Mouse (Mus musculus) hindbrain, embryonic 13.5 days (tissue): ENCODE measurements at regions not wholly inside any gene's neighbourhood (a gene's known extent, or its start where the extent isn't known, plus 50 kb on each side); places are given as distances from the start of the nearest gene placed in this dataset.
A peak's percentile ranks its signal among the peaks of the same experiment; 100 is the strongest.

Experiments
- ATAC-seq: fragments of 200-750 bp; cut with Nextera tagmentation; 2 replicates; pipeline ENCODE4 v1.8.0; 2017; ENCODE audit warnings: moderate TSS enrichment; ENCODE audit not compliant: low FRiP score
- H3K27ac ChIP-seq: fragments of 300-500 bp; sonication (generic); 2 replicates; pipeline ENCODE4 v1.5.1; 2015; ENCODE audit warnings: inconsistent platforms, mild to moderate bottlenecking, moderate library complexity
- H3K27me3 ChIP-seq: fragments of 300-500 bp; sonication (generic); 2 replicates; pipeline ENCODE4 v1.6.1; 2015; ENCODE audit warnings: mild to moderate bottlenecking, inconsistent platforms
- H3K36me3 ChIP-seq: fragments of 300-500 bp; sonication (generic); 2 replicates; pipeline ENCODE4 v1.6.1; 2015; ENCODE audit warnings: mild to moderate bottlenecking, inconsistent platforms
- H3K4me1 ChIP-seq: fragments of 300-500 bp; sonication (generic); replicated peaks from 2 replicates; pipeline ENCODE4 v1.6.1; 2015; ENCODE audit warnings: inconsistent platforms
- H3K4me2 ChIP-seq: fragments of 300-500 bp; sonication (generic); 2 replicates; pipeline ENCODE4 v1.6.1; 2015; ENCODE audit warnings: inconsistent platforms, mild to moderate bottlenecking, moderate library complexity
- H3K4me3 ChIP-seq: fragments of 300-500 bp; sonication (generic); 2 replicates; pipeline ENCODE4 v1.5.1; 2015; ENCODE audit warnings: mild to moderate bottlenecking, inconsistent platforms
- H3K9ac ChIP-seq: fragments of 300-500 bp; sonication (generic); 2 replicates; pipeline ENCODE4 v1.6.1; 2015; ENCODE audit warnings: mild to moderate bottlenecking, inconsistent platforms
- H3K9me3 ChIP-seq: fragments of 300-500 bp; sonication (generic); 2 replicates; pipeline ENCODE4 v1.6.1; 2016; ENCODE audit warnings: inconsistent platforms
- WGBS: fragments of 180-500 bp; shearing (Covaris S2); methylation state at CpG from one replicate; pipeline ENCODE4 v1.1.7; 2015; 5-methylcytosine and 5-hydroxymethylcytosine counted together

DNA sequence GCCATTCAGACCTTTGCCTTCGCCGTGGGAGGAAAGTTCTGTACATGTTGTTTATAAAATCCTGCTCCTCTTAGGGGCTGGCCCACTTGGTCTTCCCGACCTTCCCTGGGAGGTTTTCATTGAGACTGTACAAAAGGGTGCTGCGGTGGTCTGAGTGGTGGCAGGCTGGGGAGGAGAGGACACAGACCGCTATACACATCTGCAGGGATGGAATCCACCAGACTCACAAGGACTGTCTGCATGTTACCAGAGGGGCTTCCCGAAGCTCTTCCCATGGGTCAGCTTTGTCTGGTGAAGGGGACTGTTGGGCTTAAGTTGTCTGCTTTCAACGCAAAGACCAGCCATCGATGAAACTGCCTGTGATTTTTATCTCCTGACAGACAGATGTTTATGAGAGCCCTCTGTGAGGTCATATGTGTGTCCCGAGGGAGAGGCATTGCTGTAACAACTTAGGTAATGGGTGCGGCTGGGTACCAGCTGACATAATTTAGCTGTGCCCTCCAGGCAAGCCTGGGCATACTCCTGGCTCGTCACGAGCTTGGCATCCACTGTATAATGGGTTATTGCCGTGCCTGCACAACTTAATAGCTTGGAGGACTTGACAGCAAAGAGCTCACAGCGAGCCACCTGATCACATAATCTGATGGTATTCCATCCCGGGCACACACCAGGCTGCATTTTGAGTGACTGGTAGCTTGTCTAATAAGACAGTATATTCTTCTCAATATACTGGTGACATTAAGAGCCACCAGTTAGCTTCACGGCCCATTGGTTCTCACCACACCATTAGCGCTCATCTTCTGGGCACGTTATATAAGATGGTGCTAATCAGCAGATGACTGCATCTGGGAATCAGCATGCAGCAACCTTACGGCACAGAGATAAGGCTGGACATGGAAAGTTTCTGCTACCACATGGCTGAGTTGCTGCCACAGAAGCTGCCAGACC lies 128.7 kb downstream of the Ptger3 start:
- peak; percentile 78 for ATAC-seq
- H3K4me1 ChIP-seq: 0 out of 2 replicates have a peak, but pooled peaks cover 6% of the 10 kb centered on the region
- H3K36me3 ChIP-seq: no peaks in the 10 kb centered on the region
- H3K9me3 ChIP-seq: no peaks in the 10 kb centered on the region
- no peak overlapping the region for H3K4me3 ChIP-seq
- H3K4me2 ChIP-seq: no peak overlapping the region
- H3K27me3 ChIP-seq: no peaks in the 10 kb centered on the region
- H3K9ac ChIP-seq: no peak overlapping the region
- H3K27ac ChIP-seq: no peak overlapping the region
- 71% methylated on average over 19 of the region's 19 CpGs for WGBS
